Mouse (Mus musculus) spleen, postnatal 14 days (tissue): ENCODE measurements around the gene Lamtor4.
"Not testable (repeated sequence)": the region's sequence is repeated elsewhere in the genome, so short reads cannot be mapped to it uniquely, and the experiment has no call there.

Source experiments
- DNase-seq, 2 experiments: peaks; one replicate each; pipeline ENCODE4 v3.0.0; 2021 to 2022; ENCODE audit warnings: low spot score in 2 of 2

The Lamtor4 gene

GRCm38 (mm10) chr5:138255353-138256093 is at the start of gene Lamtor4:
Gene Lamtor4, plus strand, starts transcription at chr5:138255482.
- DNase-seq = peak; percentile 76 to 84

- DNase-seq = no peak
These were observed 48.0 kb upstream of the Lamtor4 start for GRCm38 (mm10) chr5:138207253-138207652.

DNA sequence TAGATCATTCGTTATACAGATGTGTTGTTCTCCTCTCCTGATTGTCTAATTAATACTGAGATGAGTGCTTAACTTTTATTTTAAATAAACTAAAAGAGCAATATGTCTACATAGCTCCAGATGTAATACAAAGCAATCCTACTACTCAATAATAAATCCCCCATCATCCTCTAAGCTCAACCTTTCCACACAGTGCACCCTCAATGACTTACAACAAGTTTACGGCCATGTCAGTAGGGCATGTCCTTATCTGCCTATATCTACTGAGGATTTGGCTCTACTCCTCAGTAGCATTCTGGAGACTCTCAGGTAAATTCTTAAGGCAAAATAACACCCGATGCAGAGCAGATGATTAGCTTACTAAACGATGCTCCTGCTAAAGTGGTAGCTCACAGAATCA is 47.4 kb upstream of the Lamtor4 start:
- no peak for DNase-seq

GRCm38 (mm10) chr5:138216632-138217031 is 38.6 kb upstream of the Lamtor4 start:
- DNase-seq = not testable (repeated sequence)

DNA sequence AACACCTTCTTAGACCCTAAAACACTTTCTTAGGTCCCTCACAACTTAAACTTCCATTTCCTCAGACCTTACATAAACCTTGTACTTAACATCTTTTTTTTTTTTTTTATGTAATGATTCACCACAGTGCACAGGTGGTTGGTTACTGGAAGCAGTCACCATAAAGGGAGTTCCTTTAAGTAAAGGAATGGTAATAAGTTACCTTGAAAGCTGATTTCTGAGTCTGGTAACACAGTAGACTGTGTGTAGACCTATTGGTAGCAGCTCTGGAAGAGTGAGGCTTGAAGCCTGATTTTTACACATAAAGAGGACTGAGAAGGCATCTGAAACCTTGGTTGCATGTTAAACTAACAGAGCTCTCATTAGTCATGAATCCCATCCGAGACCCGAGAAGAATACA is 35.4 kb upstream of the Lamtor4 start:
- DNase-seq = no peak

- DNase-seq = peak; percentile 73 to 86
These were observed 33.2 kb upstream of the Lamtor4 start for GRCm38 (mm10) chr5:138222111-138222510.

DNA sequence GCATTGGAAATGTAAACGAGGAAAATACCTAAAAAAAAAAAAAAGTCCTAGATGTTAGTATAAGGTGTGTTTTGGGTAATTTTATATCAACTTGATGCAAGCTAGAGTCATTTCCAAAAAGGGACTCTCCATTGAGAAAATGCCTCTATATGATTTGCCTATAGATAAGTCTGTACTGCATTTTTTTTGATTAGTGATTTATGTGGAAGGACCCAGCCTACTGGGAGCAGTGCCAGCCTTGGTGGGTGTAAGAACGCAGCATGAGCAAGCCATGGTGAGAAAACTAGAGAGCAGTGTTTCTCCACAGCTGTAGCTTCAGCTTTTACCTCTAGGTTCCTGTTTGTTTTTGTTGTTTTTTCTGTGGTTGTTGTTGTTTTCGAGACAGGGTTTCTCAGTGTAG is 32.0 kb upstream of the Lamtor4 start:
- DNase-seq = no peak

- DNase-seq = no peak
These were observed 29.6 kb upstream of the Lamtor4 start, which contains the start of gene Nxpe5 for GRCm38 (mm10) chr5:138225700-138226099. Gene Nxpe5, plus strand, starts transcription at chr5:138225898.

GRCm38 (mm10) chr5:138226491-138226890 is 28.8 kb upstream of the Lamtor4 start:
- no peak for DNase-seq

GRCm38 (mm10) chr5:138227367-138227766 is 27.9 kb upstream of the Lamtor4 start:
- DNase-seq = no peak

GRCm38 (mm10) chr5:138228026-138228425 is 27.3 kb upstream of the Lamtor4 start:
- peak in 1 of 2 experiments; percentile 52 for DNase-seq

GRCm38 (mm10) chr5:138229511-138229910 is 25.8 kb upstream of the Lamtor4 start:
- no peak for DNase-seq

- no peak for DNase-seq
These were observed 21.5 kb upstream of the Lamtor4 start for GRCm38 (mm10) chr5:138233778-138234177.

- no peak for DNase-seq
These were observed 21.1 kb upstream of the Lamtor4 start for GRCm38 (mm10) chr5:138234224-138234623.

DNA sequence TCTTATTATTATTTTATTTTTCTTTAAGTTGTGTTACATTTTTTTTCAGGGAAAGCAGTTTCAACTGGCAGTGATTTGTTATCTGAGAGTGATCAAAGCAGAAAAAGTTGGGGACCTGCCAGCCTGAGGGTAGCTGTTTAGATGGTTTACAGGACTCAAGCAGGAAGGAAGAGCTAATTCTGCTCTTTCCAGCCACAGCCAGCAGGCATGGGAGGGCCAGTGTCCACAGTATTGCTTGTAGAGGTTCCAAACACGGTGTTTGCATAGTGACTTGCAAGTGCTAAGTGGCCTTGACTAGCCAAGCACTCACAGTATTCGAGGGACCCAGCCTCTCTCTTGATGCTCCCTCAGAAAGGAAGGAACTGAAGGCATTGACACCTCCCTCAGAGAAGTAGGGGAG is 13.8 kb upstream of the Lamtor4 start:
- no peak for DNase-seq

GRCm38 (mm10) chr5:138251144-138251543 is 4.1 kb upstream of the Lamtor4 start:
- DNase-seq = no peak

GRCm38 (mm10) chr5:138253061-138253460 is 2.2 kb upstream of the Lamtor4 start:
- no peak for DNase-seq

- DNase-seq = no peak
These were observed 799 bp downstream of the Lamtor4 start for GRCm38 (mm10) chr5:138256094-138256467.

DNA sequence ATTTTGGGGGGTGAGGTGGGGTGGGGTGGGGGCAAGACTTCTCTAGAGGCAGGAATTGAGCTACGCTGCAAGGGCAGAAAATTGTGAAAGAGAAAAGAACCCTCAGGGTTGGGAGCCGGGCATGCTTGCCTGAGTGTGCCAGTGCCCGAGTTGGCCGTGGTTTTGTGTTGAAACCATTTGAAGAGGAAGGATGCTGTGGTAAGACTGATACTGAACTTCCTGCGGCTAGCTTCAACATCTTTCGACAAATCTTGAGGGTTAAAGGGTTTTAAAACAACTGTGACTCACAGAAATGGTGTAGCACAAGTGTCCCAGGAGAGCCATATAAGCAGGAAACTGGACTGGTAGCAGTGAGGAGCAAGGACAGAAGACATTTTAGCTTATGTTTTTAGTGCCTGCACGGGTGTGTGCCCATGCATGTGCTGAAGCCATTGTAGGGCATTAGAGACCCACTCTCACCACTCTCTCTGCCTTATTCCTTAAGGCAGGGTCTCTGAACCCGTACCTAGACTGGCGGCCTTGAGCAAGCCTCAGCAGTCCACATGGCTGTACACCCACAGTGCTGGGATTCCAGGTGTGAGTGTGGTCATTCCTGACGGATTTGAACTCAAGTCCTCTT is 1.8 kb downstream of the Lamtor4 start:
- peak in 1 of 2 experiments; percentile 31 for DNase-seq

DNA sequence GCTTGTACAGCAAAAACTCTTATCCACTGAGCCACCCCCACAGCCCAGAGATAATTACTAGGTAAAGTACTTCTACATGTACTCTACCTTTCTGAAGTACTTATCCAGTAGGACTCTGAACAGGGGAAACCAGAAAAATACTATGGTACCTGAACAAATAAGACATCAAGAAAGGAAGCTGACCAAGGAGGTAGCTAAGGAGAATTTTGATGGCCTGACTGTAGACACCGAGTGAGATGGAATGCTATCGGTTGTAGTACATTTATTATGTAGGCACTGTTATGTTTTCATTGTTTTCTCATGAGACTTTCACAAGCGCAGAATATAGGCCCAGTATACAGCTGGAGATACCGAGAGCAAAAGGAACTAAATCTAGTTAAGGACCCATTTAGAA is 2.3 kb downstream of the Lamtor4 start:
- DNase-seq = no peak

GRCm38 (mm10) chr5:138258078-138258477 is 2.8 kb downstream of the Lamtor4 start:
- no peak for DNase-seq

- DNase-seq = no peak
These were observed 3.3 kb downstream of the Lamtor4 start for GRCm38 (mm10) chr5:138258542-138258941.

GRCm38 (mm10) chr5:138258993-138259392 is 3.7 kb downstream of the Lamtor4 start:
- no peak for DNase-seq
